Mouse (Mus musculus) olfactory bulb, adult 2 months (tissue): ENCODE data around the gene Ulk4. TPM values are rescaled to one million over a fixed set of nuclear protein-coding genes. Genes with fewer than 3 reads are reported as not detected.

Experiments used
- H3K27ac ChIP-seq: fragments of 200-500 bp; 2 replicates; pipeline ENCODE4 v1.5.1; 2012; ENCODE audit warnings: low read depth, low read length; ENCODE audit not compliant: insufficient read depth
- H3K4me1 ChIP-seq: fragments of 200-500 bp; 2 replicates; pipeline ENCODE4 v1.6.1; 2012; ENCODE audit warnings: low read length; ENCODE audit not compliant: control insufficient read depth, insufficient read depth
- H3K4me3 ChIP-seq: fragments of 200-500 bp; 2 replicates; pipeline ENCODE4 v1.5.1; 2012; ENCODE audit warnings: mild to moderate bottlenecking, low read depth, low read length, moderate library complexity; ENCODE audit not compliant: insufficient read depth
- CTCF ChIP-seq: fragments of 200-500 bp; IDR thresholded peaks from 2 replicates; pipeline ENCODE4 v1.5.1; 2012; ENCODE audit warnings: low read depth, mild to moderate bottlenecking, low read length, moderate library complexity; ENCODE audit not compliant: insufficient read depth
- POLR2A ChIP-seq: fragments of 200-500 bp; IDR thresholded peaks from 2 replicates; pipeline ENCODE4 v1.6.1; 2012; ENCODE audit warnings: mild to moderate bottlenecking, low read depth, low read length, moderate library complexity; ENCODE audit not compliant: insufficient read depth
- WGBS: fragments of 180-500 bp; shearing (Covaris S2); methylation state at CpG from one replicate; pipeline ENCODE4 v1.1.7; 2018; 5-methylcytosine and 5-hydroxymethylcytosine counted together
- polyA plus RNA-seq: library from polyadenylated mRNA; stranded (reverse); fragments of >200 nt; gene quantifications from 2 replicates; pipeline ENCODE4 v1.2.4, GENCODE M21; 2012; ENCODE audit warnings: low replicate concordance; ENCODE audit not compliant: missing spikeins, insufficient read depth, insufficient read length

Gene Ulk4
- polyA plus RNA-seq: not detected in 2 replicates

- peak within 1 kb of the TSS; percentile 79 for H3K27ac ChIP-seq
- TF ChIP-seq POLR2A (0 out of 2 replicates have a peak, but pooled peaks have one; percentile 41), CTCF (no peak)
- peaks cover 5% of the 10 kb centered on the region; the same call in 1 of the 2 replicates for H3K4me1 ChIP-seq
- peak within 1 kb of the TSS; percentile 72 for H3K4me3 ChIP-seq
- WGBS: under 1% methylated on average over 59 of the region's 59 CpGs
Measured at GRCm38 (mm10) chr9:121277118-121278060, at the start of gene Ulk4. TSS of gene Ulk4 (minus strand) at chr9:121277197.

DNA sequence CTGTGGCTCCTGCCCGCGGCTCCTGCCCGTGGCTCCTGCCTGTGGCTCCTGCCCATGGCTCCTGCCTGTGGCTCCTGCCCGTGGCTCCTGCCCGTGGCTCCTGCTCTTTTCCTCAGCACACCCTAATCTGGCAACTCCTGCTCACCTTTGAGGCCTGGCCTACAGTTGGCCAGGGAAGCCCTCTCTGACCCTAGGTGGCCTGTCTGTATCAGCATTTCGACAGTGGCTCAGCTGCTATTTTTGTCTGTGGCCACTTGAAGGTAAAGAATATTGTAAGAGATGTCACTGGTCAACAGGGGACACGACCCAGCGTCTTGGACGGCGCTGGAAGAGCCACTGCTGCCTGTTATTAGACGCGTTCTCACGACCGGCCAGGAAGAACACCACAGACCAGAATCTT is 45.0 kb upstream of the Ulk4 start:
- 97% methylated on average over 14 of the region's 14 CpGs for WGBS
- TF ChIP-seq CTCF: no peak
- no peak for TF ChIP-seq POLR2A
- no peak overlapping the region for H3K27ac ChIP-seq
- H3K4me1 ChIP-seq: peaks cover 6% of the 10 kb centered on the region
- no peak overlapping the region for H3K4me3 ChIP-seq

- 86% methylated on average over 2 of the region's 2 CpGs for WGBS
Measured at GRCm38 (mm10) chr9:121321118-121321517, 44.1 kb upstream of the Ulk4 start.

DNA sequence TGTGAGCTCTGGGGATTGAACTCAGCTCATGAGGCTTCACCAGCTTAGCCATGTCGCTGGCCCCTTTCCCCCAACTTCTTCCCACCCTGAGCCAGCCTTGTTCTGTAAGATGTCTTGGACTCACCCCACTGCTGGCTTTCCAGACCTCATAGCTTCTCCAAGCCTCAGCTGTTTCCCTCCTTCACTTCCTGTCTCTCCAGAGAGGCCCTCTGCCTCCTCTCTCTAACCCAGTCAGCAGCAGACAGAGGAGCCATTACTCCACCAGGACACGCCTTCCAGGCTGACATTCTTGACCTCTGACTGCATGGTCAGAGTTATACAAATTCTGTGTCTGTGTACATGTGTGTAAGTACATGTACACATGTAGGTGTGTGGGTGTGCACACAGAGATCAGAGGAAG is 43.4 kb upstream of the Ulk4 start:
- H3K4me3 ChIP-seq: no peak overlapping the region
- peaks cover 14% of the 10 kb centered on the region for H3K4me1 ChIP-seq
- no peak for TF ChIP-seq CTCF
- TF ChIP-seq POLR2A: no peak
- no peak overlapping the region for H3K27ac ChIP-seq
- 87% methylated on average over 2 of the region's 2 CpGs for WGBS

More at GRCm38 (mm10) chr9:121321118-121321517, 44.1 kb upstream of the Ulk4 start:
- H3K27ac ChIP-seq: no peak overlapping the region
- H3K4me1 ChIP-seq: peaks cover 10% of the 10 kb centered on the region
- TF ChIP-seq POLR2A (no peak), CTCF (no peak)
- no peak overlapping the region for H3K4me3 ChIP-seq

- Histone ChIP-seq H3K4me1 (peaks cover 18% of the 10 kb centered on the region), H3K27ac (no peak overlapping the region), H3K4me3 (no peak overlapping the region)
- no peak for TF ChIP-seq CTCF
- TF ChIP-seq POLR2A: no peak
- 70% methylated on average over 10 of the region's 10 CpGs for whole genome bisulfite sequencing
Measured at GRCm38 (mm10) chr9:121319323-121319966, 42.4 kb upstream of the Ulk4 start.

GRCm38 (mm10) chr9:121316621-121317405 is 39.8 kb upstream of the Ulk4 start:
- Histone ChIP-seq H3K4me3 (no peak overlapping the region), H3K27ac (peak overlapping the region; percentile 27; the same call in 1 of the 2 replicates), H3K4me1 (peaks cover 38% of the 10 kb centered on the region)
- no peak for TF ChIP-seq CTCF
- no peak for TF ChIP-seq POLR2A
- 56% methylated on average over 12 of the region's 12 CpGs for WGBS

DNA sequence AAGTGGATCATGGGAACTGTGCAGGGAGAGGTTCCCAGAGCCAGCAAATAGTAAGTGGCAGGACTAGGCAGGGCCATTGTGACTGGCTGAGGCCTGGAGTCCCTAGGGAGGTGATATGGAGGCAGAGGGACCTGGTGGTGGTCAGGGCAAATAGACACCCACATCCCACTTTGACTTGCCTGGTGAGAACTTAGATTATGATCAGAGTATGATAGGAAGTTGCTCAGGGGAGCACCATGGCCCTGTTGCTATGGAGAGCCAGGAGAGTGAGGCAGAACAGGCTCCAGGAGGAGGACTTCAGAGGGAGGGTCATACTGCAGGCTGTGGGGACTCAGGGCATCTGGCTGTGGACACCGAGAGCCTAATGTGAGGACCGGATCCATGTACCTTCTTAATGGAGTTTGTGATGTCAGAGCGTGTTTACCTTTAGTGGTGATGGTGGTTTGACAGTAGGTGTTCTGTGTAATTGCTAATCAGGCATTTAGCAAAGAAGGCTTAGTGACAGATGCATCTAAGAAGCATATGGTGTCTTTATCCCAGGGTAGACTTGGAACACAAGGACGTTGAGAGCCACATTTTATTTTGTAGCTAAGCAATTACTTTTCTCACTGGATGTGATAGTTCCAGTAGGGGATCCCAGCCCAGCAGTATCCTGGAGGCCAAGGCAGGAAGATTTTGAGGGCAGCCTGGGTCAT is 39.1 kb upstream of the Ulk4 start:
- peaks cover 39% of the 10 kb centered on the region for H3K4me1 ChIP-seq
- H3K27ac ChIP-seq: no peak overlapping the region
- TF ChIP-seq POLR2A (no peak), CTCF (no peak)
- no peak overlapping the region for H3K4me3 ChIP-seq
- 78% methylated on average over 4 of the region's 4 CpGs for WGBS

DNA sequence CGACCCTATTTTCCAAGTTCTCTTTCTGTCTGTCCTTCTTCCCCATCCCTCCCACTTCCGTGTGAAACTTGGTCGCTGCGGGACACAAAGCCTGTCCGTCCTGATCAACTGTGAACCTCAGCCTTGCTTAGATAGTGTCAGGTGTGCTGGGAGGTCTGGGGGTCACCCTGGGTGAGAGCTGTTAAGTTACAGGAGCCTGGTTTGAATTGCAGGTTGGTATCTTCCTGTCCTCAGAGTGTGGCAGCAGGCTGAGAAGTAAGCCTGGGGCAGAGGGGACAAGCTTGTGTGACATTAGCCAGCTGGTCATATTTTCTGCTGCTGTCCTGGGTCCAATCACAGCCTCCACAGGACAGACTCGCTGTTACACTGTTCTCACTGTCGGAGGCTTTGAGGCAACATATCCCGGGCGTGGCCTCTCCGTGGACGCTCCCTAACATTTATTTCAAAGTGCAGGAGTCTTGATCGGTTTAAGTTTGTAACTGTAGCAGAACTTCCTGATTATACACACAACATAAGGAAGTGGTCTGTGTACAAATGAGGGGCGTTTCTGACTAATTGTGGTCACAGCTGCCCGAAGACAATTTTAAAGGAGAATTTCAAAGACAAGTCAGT is 37.6 kb upstream of the Ulk4 start:
- Histone ChIP-seq H3K4me1 (peaks cover 45% of the 10 kb centered on the region), H3K4me3 (no peak overlapping the region), H3K27ac (peak overlapping the region; percentile 68; the same call in 1 of the 2 replicates)
- WGBS: 38% methylated on average over 14 of the region's 14 CpGs
- no peak for TF ChIP-seq CTCF
- TF ChIP-seq POLR2A: no peak
